Mouse (Mus musculus): Measurements from ENCODE around the gene Dexi. TPM values are rescaled to one million over a fixed set of nuclear protein-coding genes. Genes with fewer than 3 reads are reported as not detected.
A peak's percentile ranks its signal among the peaks of the same experiment; 100 is the strongest.

Dexi gene
- total and polyA plus RNA-seq, 3 experiments = 9.3 to 17.8 TPM; not detected in 1

- H3K9me3 ChIP-seq (replicated peaks; ENCODE audit: insufficient read depth, low read length) = no peaks in the 10 kb centered on the region
- no peak overlapping the region for H3K27ac ChIP-seq (ENCODE audit: control insufficient read depth, low read depth, low read length)
- H3K27me3 ChIP-seq (ENCODE audit: control insufficient read depth in 1 of 2, insufficient read depth in 2 of 2, low read length in 2 of 2) = no peaks in the 10 kb centered on the region
- peak; percentile 15 for DNase-seq (ENCODE audit: low read depth, low spot score)
- TF ChIP-seq CHD1 (IDR thresholded peaks at IDR 0.05; ENCODE audit: low read depth, low read length) (no peak), RCOR1 (IDR thresholded peaks at IDR 0.05; ENCODE audit: low read depth, low read length) (no peak), SMC3 (IDR thresholded peaks at IDR 0.05; ENCODE audit: low read depth, low read length) (peak; percentile 53), TBP (IDR thresholded peaks at IDR 0.05; ENCODE audit: low read depth, low read length) (no peak), POLR2AphosphoS2 (IDR thresholded peaks at IDR 0.05; ENCODE audit: low read length) (no peak), RAD21 (IDR thresholded peaks at IDR 0.05; ENCODE audit: low read depth, low read length) (peak; percentile 14), CTCF (IDR thresholded peaks at IDR 0.05 in 2 of 3, conservative IDR thresholded peaks at IDR 0.05 in 1 of 3; ENCODE audit: control insufficient read depth in 1 of 3, insufficient read depth in 1 of 3, low read depth in 2 of 3, low read length in 3 of 3, poor library complexity in 1 of 3, severe bottlenecking in 1 of 3) (peak in 2 of 3 experiments; percentile 20 to 41; a peak in 2 of 6 replicates), POLR2A (IDR thresholded peaks at IDR 0.05; ENCODE audit: control insufficient read depth in 1 of 2, insufficient read depth in 1 of 2, low read depth in 1 of 2, low read length in 2 of 2, poor library complexity in 1 of 2) (no peak)
- no peak overlapping the region for H3K9ac ChIP-seq (ENCODE audit: control insufficient read depth, low read depth, low read length, poor library complexity, severe bottlenecking)
- H3K79me2 ChIP-seq (ENCODE audit: control insufficient read depth, insufficient read depth, low read length, poor library complexity) = no peaks in the 10 kb centered on the region
- H3K4me3 ChIP-seq (ENCODE audit: control insufficient read depth in 1 of 2, insufficient read depth in 1 of 2, low read depth in 2 of 2, low read length in 2 of 2) = no peak overlapping the region
- H3K4me1 ChIP-seq (ENCODE audit: control insufficient read depth in 1 of 2, insufficient read depth in 2 of 2, low read length in 2 of 2) = no peaks in the 10 kb centered on the region
- no peaks in the 10 kb centered on the region; a peak in 2 of 4 replicates for H3K36me3 ChIP-seq (ENCODE audit: control insufficient read depth in 1 of 2, insufficient read depth in 2 of 2, low read length in 2 of 2)
These were observed 43.7 kb upstream of the Dexi start for GRCm38 (mm10) chr16:10586546-10586945.

GRCm38 (mm10) chr16:10585165-10585564 is 42.3 kb upstream of the Dexi start:
- Histone ChIP-seq H3K36me3 (ENCODE audit: control insufficient read depth in 1 of 2, insufficient read depth in 2 of 2, low read length in 2 of 2) (no peaks in the 10 kb centered on the region; a peak in 2 of 4 replicates), H3K9ac (ENCODE audit: control insufficient read depth, low read depth, low read length, poor library complexity, severe bottlenecking) (no peak overlapping the region), H3K27ac (ENCODE audit: control insufficient read depth, low read depth, low read length) (no peak overlapping the region), H3K27me3 (ENCODE audit: control insufficient read depth in 1 of 2, insufficient read depth in 2 of 2, low read length in 2 of 2) (no peaks in the 10 kb centered on the region), H3K4me3 (ENCODE audit: control insufficient read depth in 1 of 2, insufficient read depth in 1 of 2, low read depth in 2 of 2, low read length in 2 of 2) (no peak overlapping the region), H3K9me3 (replicated peaks; ENCODE audit: insufficient read depth, low read length) (no peaks in the 10 kb centered on the region), H3K4me1 (ENCODE audit: control insufficient read depth in 1 of 2, insufficient read depth in 2 of 2, low read length in 2 of 2) (no peaks in the 10 kb centered on the region), H3K79me2 (ENCODE audit: control insufficient read depth, insufficient read depth, low read length, poor library complexity) (no peaks in the 10 kb centered on the region)
- no peak for DNase-seq (ENCODE audit: low read depth, low spot score)
- TF ChIP-seq NRF1 (IDR thresholded peaks at IDR 0.05; ENCODE audit: insufficient read depth, low read depth, low read length, poor library complexity, severe bottlenecking) (no peak), GABPA (IDR thresholded peaks at IDR 0.05; ENCODE audit: low read depth, low read length) (no peak), CHD1 (IDR thresholded peaks at IDR 0.05; ENCODE audit: low read depth, low read length) (no peak)

- H3K9ac ChIP-seq (ENCODE audit: control insufficient read depth, low read depth, low read length, poor library complexity, severe bottlenecking) = no peak overlapping the region
- no peak overlapping the region for H3K27ac ChIP-seq (ENCODE audit: control insufficient read depth, low read depth, low read length)
- no peaks in the 10 kb centered on the region; a peak in 1 of 4 replicates for H3K36me3 ChIP-seq (ENCODE audit: control insufficient read depth in 1 of 2, insufficient read depth in 2 of 2, low read length in 2 of 2)
- no peaks in the 10 kb centered on the region for H3K4me1 ChIP-seq (ENCODE audit: control insufficient read depth in 1 of 2, insufficient read depth in 2 of 2, low read length in 2 of 2)
- no peaks in the 10 kb centered on the region for H3K79me2 ChIP-seq (ENCODE audit: control insufficient read depth, insufficient read depth, low read length, poor library complexity)
- H3K9me3 ChIP-seq (replicated peaks; ENCODE audit: insufficient read depth, low read length) = no peaks in the 10 kb centered on the region
- TF ChIP-seq KAT2A (conservative IDR thresholded peaks at IDR 0.05; ENCODE audit: low read depth, low read length) (no peak), CHD1 (IDR thresholded peaks at IDR 0.05; ENCODE audit: low read depth, low read length) (no peak), JUND (IDR thresholded peaks at IDR 0.05; ENCODE audit: low read depth, low read length) (no peak), MEF2A (IDR thresholded peaks at IDR 0.05; ENCODE audit: extremely low read depth, insufficient replicate concordance, low read depth, low read length, poor library complexity, severe bottlenecking) (no peak), RAD21 (IDR thresholded peaks at IDR 0.05; ENCODE audit: low read depth, low read length) (no peak), TCF12 (IDR thresholded peaks at IDR 0.05; ENCODE audit: low read depth, low read length) (no peak), EP300 (IDR thresholded peaks at IDR 0.05; ENCODE audit: low read depth in 1 of 2, low read length in 2 of 2) (no peak), MAZ (IDR thresholded peaks at IDR 0.05; ENCODE audit: low read depth, low read length) (no peak), MAFK (IDR thresholded peaks at IDR 0.05; ENCODE audit: borderline replicate concordance, low read depth, low read length) (no peak), MAX (IDR thresholded peaks at IDR 0.05; ENCODE audit: low read length) (no peak), TAL1 (IDR thresholded peaks at IDR 0.05; ENCODE audit: low read length) (no peak), ZC3H11A (IDR thresholded peaks at IDR 0.05; ENCODE audit: low read depth, low read length) (no peak), SIN3A (IDR thresholded peaks at IDR 0.05; ENCODE audit: low read length) (no peak), ZNF384 (IDR thresholded peaks at IDR 0.05; ENCODE audit: low read depth, low read length) (no peak), USF2 (IDR thresholded peaks at IDR 0.05; ENCODE audit: borderline replicate concordance in 1 of 2, insufficient read depth in 1 of 2, low read depth in 1 of 2, low read length in 2 of 2) (no peak), ZMIZ1 (IDR thresholded peaks at IDR 0.05; ENCODE audit: low read depth, low read length) (no peak), MYB (IDR thresholded peaks at IDR 0.05; ENCODE audit: low read depth, low read length) (no peak)
- no peak overlapping the region for H3K4me3 ChIP-seq (ENCODE audit: control insufficient read depth in 1 of 2, insufficient read depth in 1 of 2, low read depth in 2 of 2, low read length in 2 of 2)
- H3K27me3 ChIP-seq (ENCODE audit: control insufficient read depth in 1 of 2, insufficient read depth in 2 of 2, low read length in 2 of 2) = no peaks in the 10 kb centered on the region
- no peak for DNase-seq (ENCODE audit: low read depth, low spot score)
These were observed 38.5 kb upstream of the Dexi start for GRCm38 (mm10) chr16:10581234-10581898.
